Mouse (Mus musculus): ENCODE results near the gene Ccdc66. TPM values are rescaled to one million over a fixed set of nuclear protein-coding genes. Genes with fewer than 3 reads are reported as not detected.
A peak's percentile ranks its signal among the peaks of the same experiment; 100 is the strongest.

The Ccdc66 gene
- 11.8 and 14.5 TPM in 2 replicates for polyA plus RNA-seq (2015; fragmentation: Nextera tagmentation; extraction: Ambion mirVana)

DNA sequence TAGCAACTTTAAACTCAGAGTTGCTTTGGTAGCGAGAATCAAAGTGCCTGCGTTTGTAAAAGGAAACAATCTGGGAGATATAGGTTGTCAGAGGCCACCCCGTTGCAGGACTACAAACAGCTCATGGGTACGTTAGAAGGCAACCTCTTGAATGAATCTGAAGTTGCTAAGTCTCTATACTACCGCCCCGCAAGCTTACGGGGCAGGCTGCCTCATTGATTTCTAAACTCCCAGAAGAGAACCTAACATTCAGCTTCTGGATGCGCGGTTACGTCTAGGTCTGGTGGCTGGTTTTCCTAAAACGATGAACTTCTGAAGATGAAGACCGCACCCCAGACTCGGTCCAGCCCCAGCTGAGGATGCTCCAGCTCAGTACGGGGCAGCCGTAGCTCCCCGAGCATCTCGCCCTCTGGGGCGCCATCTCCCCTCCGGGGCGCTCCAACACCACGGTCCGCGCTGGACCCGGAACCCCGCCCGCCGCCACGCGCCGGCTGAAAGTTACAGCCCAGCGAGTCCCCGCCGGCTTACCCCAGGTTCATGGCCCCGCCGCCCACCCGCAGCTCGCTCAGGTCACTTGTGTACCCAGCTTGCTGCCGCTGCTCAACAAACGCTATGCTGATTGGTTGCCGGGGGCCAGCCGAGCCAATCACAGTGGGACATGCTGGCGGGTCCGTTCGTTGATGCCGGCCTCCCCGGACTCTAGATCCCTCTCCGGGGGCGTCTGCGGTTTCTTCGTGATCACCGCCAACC, at the start of gene Ccdc66:
Gene Ccdc66 (minus strand): TSS at position 567 of the 750 bp plus-strand sequence.
- Histone ChIP-seq H3K36me3 (0 out of 2 replicates have a peak, but pooled peaks cover 5% of the 10 kb centered on the region), H3K27ac (replicated peaks) (peak within 1 kb of the TSS; percentile 65; the same call in 1 of the 2 replicates), H3K4me1 (peaks cover 11% of the 10 kb centered on the region; the same call in 1 of the 2 replicates), H3K4me3 (replicated peaks) (peak within 1 kb of the TSS; percentile 85), H3K9ac (peak within 1 kb of the TSS; percentile 63), H3K9me3 (replicated peaks) (no peaks in the 10 kb centered on the region), H3K27me3 (no peaks in the 10 kb centered on the region), H3K4me2 (replicated peaks) (peak within 1 kb of the TSS; percentile 67)
- WGBS = under 1% methylated on average over 51 of the region's 51 CpGs
- peak; percentile 97 for ATAC-seq (ENCODE audit: insufficient number of reproducible peaks, low FRiP score, low TSS enrichment, low read depth)

DNA sequence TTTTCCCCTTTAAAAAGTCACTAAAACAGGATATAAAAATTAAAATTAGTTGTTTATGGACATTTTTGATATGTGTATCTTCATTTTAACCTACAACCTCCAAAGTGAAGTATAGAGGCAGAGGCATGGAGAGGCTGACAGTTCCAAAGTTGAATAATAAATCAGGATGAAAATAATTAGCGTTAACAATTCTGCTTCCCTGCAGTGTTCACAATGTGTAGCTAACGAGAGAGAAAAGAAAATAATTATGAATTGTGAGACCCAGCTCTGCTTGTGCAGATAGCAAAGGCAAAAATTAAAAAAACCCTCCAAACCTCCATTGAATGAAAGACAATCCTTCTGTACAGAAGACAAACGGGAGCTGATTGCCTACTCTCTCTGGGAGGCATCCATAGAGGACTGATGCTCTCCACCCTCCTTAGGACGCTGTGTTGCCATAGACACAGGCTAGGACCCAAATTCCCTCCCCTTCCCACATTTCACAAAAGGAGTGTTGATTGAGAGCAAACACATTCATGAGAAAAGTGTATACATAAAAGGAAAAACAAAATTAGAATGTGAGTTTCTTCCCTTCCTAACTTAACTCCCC, 35.7 kb upstream of the Ccdc66 start:
- H3K9ac ChIP-seq = no peak overlapping the region
- WGBS = 72% methylated on average over 4 of the region's 4 CpGs
- no peak overlapping the region for H3K4me2 ChIP-seq (replicated peaks)
- H3K36me3 ChIP-seq = no peaks in the 10 kb centered on the region
- no peak for ATAC-seq (ENCODE audit: insufficient number of reproducible peaks, low FRiP score, low TSS enrichment, low read depth)
- H3K9me3 ChIP-seq (replicated peaks) = no peaks in the 10 kb centered on the region
- H3K27ac ChIP-seq (replicated peaks) = no peak overlapping the region
- no peaks in the 10 kb centered on the region for H3K4me1 ChIP-seq
- no peaks in the 10 kb centered on the region for H3K27me3 ChIP-seq
- H3K4me3 ChIP-seq (replicated peaks) = no peak overlapping the region

DNA sequence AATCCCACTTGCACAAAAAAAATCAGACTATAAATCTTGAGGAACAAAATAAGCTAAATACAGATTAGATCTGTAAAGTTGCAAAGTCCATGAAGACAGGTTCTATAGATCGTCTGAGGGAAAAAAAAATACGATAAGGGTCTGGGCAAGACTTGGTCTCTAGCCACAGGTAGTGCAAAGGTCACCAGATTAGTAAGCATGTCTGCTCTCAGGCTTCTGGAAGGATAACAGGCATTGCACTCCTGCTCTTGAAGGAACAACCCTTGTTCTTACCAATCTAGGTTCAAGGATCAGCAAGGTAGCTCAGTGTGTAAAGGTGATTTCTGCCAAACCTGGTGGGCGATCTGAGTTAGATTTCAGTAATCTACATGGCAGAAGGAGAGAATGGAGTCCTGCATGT, 28.2 kb upstream of the Ccdc66 start:
- no peak for ATAC-seq (ENCODE audit: insufficient number of reproducible peaks, low FRiP score, low TSS enrichment, low read depth)
- no peak overlapping the region for H3K4me3 ChIP-seq (replicated peaks)
- 79% methylated on average over 3 of the region's 3 CpGs for WGBS
- no peak overlapping the region for H3K9ac ChIP-seq
- no peaks in the 10 kb centered on the region for H3K36me3 ChIP-seq
- H3K4me2 ChIP-seq (replicated peaks) = no peak overlapping the region
- H3K27ac ChIP-seq (replicated peaks) = no peak overlapping the region
- H3K27me3 ChIP-seq = no peaks in the 10 kb centered on the region
- no peaks in the 10 kb centered on the region for H3K9me3 ChIP-seq (replicated peaks)
- no peaks in the 10 kb centered on the region for H3K4me1 ChIP-seq

DNA sequence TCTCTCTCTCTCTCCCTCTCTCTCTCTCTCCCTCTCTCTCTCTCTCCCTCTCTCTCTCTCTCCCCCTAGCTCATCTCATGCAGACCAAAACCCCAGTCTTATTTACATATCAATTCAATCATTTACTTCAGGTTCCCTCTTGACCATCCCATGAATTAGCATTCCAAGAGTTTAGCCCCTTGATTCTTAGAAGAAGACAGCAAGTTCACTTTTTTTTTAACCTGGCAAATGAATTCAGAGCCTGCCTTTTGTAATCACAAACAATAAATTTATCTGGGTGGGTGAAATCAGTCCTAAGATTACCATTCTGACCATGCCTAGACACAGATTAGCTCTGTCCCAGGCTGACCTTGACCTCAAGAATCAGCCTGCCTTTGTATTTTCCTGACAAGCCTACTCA, 16.3 kb upstream of the Ccdc66 start:
- H3K27ac ChIP-seq (replicated peaks) = no peak overlapping the region
- H3K9me3 ChIP-seq (replicated peaks) = no peaks in the 10 kb centered on the region
- H3K27me3 ChIP-seq = no peaks in the 10 kb centered on the region
- H3K4me2 ChIP-seq (replicated peaks) = no peak overlapping the region
- H3K4me3 ChIP-seq (replicated peaks) = no peak overlapping the region
- H3K4me1 ChIP-seq = no peaks in the 10 kb centered on the region
- no peaks in the 10 kb centered on the region for H3K36me3 ChIP-seq
- no peak for ATAC-seq (ENCODE audit: insufficient number of reproducible peaks, low FRiP score, low TSS enrichment, low read depth)
- no peak overlapping the region for H3K9ac ChIP-seq

DNA sequence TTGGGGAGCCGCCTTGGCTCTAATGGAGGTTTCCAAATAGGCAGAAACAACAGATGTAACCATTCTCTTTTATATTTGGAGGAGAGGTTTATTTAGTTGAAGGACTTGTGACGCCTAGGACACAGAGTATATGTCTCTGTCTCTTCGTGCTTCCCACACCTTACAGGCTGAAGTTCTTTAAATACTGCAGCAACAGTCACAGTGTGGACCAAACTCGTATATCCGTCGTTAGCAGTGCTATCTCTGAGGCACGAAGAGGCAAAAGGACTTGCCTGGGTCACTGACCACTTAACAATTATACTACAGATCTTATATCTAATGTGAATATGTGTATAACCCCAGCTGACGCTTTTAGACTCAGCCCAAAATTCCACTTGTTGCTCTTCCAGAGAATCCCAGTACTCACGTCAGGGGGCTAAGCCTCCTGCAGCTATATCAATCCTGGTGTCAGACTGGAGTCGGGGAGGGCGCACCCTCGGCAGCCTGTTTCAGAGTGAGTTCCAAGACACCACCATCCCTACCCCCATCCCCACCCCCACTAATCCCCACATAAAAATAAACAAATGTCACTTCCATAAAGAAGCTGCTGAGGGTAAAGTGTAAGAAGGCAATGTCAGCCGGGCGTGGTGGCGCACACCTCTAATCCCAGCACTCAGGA, 513 bp upstream of the Ccdc66 start:
- H3K9ac ChIP-seq = peak overlapping the region; percentile 63; the same call in 1 of the 2 replicates
- ATAC-seq (ENCODE audit: insufficient number of reproducible peaks, low FRiP score, low TSS enrichment, low read depth) = peak; percentile 44; the same call in 1 of the 2 replicates
- peak overlapping the region; percentile 67 for H3K4me2 ChIP-seq (replicated peaks)
- H3K4me3 ChIP-seq (replicated peaks) = peak overlapping the region; percentile 85
- peak overlapping the region; percentile 49; the same call in 1 of the 2 replicates for H3K27ac ChIP-seq (replicated peaks)
- peaks cover 11% of the 10 kb centered on the region; the same call in 1 of the 2 replicates for H3K4me1 ChIP-seq
- no peaks in the 10 kb centered on the region for H3K27me3 ChIP-seq
- 0 out of 2 replicates have a peak, but pooled peaks cover 5% of the 10 kb centered on the region for H3K36me3 ChIP-seq
- H3K9me3 ChIP-seq (replicated peaks) = no peaks in the 10 kb centered on the region
- WGBS = 31% methylated on average over 15 of the region's 15 CpGs

DNA sequence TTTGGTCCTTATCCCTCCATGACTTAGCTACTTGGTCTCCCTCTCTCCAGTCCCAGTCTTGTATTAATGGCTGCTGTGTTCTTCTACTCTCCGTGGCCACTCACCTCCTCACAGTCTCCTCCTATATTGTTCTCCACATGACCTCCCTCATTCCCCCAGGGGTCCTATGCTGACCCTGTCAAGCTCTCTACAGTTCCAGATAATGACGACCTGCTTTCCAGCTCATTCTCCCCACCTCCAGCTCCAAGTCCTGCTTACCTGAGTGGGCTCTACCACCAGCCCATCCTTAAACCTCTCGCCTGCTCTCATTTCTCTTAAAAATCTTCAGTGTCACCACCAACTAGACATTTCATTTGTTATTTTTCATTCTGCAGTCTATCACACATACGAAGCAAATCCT, 7.2 kb downstream of the Ccdc66 start:
- no peak overlapping the region for H3K9ac ChIP-seq
- H3K4me2 ChIP-seq (replicated peaks) = no peak overlapping the region
- no peaks in the 10 kb centered on the region for H3K9me3 ChIP-seq (replicated peaks)
- 80% methylated on average over 4 of the region's 4 CpGs for WGBS
- no peaks in the 10 kb centered on the region for H3K27me3 ChIP-seq
- no peak for ATAC-seq (ENCODE audit: insufficient number of reproducible peaks, low FRiP score, low TSS enrichment, low read depth)
- H3K36me3 ChIP-seq = peaks cover 32% of the 10 kb centered on the region
- H3K27ac ChIP-seq (replicated peaks) = no peak overlapping the region
- no peaks in the 10 kb centered on the region for H3K4me1 ChIP-seq
- no peak overlapping the region for H3K4me3 ChIP-seq (replicated peaks)

DNA sequence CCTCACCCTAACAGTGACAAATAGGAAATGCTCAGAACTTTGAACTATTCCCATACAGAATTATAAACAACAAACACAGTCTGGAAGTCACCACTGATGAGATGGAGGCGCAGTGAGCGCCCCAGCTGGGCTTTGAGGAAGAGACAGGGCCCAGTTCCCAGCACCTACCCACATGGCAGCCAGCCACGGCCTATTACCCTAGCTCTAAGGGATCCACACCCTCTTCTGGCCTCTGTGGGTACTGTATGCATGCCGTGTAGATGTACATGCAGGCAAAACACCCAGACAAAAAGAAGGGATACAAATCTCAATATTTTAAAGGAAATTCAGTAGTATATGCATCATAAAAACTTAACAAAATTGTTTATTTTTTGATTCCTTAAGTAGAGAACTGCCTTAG, 14.7 kb downstream of the Ccdc66 start:
- no peak for ATAC-seq (ENCODE audit: insufficient number of reproducible peaks, low FRiP score, low TSS enrichment, low read depth)
- Histone ChIP-seq H3K36me3 (peaks cover 74% of the 10 kb centered on the region), H3K9me3 (replicated peaks) (no peaks in the 10 kb centered on the region), H3K27me3 (no peaks in the 10 kb centered on the region), H3K4me1 (no peaks in the 10 kb centered on the region), H3K4me3 (replicated peaks) (no peak overlapping the region), H3K4me2 (replicated peaks) (no peak overlapping the region), H3K27ac (replicated peaks) (no peak overlapping the region), H3K9ac (no peak overlapping the region)
- 92% methylated on average over 4 of the region's 4 CpGs for WGBS

DNA sequence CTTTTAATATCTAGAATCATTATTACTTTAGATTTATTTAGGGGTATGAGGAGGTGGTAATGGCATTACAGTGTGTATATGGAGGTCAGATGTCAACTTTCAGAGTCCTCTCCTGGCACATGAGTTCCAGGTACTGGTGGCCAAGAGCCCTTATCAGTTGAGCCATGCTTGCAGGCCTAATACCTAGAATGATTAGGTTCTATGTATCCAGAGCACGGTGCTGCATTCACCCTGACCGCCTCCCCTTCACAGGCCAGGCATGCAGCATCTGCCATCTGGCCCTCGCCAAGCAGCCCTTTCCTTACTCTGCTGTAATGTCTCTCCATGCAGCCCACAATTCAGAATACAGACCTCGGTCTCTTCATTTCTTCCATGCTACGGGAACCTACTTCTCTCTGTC, 16.9 kb downstream of the Ccdc66 start:
- WGBS = 94% methylated on average over 5 of the region's 5 CpGs
- H3K4me1 ChIP-seq = no peaks in the 10 kb centered on the region
- H3K9me3 ChIP-seq (replicated peaks) = no peaks in the 10 kb centered on the region
- no peak overlapping the region for H3K4me2 ChIP-seq (replicated peaks)
- no peak overlapping the region for H3K27ac ChIP-seq (replicated peaks)
- H3K27me3 ChIP-seq = no peaks in the 10 kb centered on the region
- H3K9ac ChIP-seq = no peak overlapping the region
- ATAC-seq (ENCODE audit: insufficient number of reproducible peaks, low FRiP score, low TSS enrichment, low read depth) = no peak
- no peak overlapping the region for H3K4me3 ChIP-seq (replicated peaks)
- peaks cover 64% of the 10 kb centered on the region for H3K36me3 ChIP-seq

DNA sequence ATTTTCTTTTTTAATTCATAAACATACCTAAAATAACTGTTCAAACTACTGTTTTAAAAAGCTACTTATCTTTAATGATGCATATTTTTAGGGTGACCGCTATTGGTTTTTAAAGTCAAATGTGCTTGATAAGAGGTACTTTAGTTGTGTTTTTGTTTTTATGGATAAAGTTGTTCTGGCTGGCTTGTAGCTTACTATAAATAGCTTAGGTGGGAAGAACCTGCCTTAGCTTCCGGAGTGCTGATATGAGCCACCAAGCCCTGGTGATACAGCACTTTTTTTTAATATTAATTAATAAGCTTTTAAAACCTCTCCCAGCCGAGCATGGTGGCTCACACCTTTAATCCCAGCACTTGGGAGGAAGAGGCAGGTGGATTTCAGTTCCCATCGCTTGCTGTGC, 61.3 kb downstream of the Ccdc66 start:
- no peaks in the 10 kb centered on the region for H3K27me3 ChIP-seq
- no peak overlapping the region for H3K27ac ChIP-seq (replicated peaks)
- ATAC-seq (ENCODE audit: insufficient number of reproducible peaks, low FRiP score, low TSS enrichment, low read depth) = no peak
- peaks cover 27% of the 10 kb centered on the region for H3K36me3 ChIP-seq
- 84% methylated on average over 4 of the region's 4 CpGs for WGBS
- no peaks in the 10 kb centered on the region for H3K4me1 ChIP-seq
- H3K4me2 ChIP-seq (replicated peaks) = no peak overlapping the region
- H3K4me3 ChIP-seq (replicated peaks) = no peak overlapping the region
- H3K9me3 ChIP-seq (replicated peaks) = no peaks in the 10 kb centered on the region
- H3K9ac ChIP-seq = no peak overlapping the region

DNA sequence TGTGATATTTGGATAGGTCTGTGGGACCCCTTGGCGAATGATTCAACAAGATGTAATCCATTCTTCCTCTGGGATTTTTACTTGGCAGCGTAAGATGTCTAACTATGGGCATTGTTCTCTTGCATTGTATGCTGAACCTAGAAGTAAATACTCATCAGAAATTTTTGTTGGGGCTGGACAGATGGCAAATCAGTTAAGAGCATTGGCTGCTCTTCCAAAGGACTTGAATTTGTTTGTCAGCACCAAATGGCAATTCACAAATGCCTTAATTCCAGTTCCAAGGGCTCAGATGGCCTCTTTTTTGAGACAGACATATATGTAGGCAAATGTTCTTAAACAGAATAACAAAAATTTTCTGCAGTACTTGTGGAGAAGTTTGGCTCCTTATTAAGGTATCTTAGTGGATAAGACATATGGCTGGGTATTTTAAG, 63.4 kb downstream of the Ccdc66 start:
- ATAC-seq (ENCODE audit: insufficient number of reproducible peaks, low FRiP score, low TSS enrichment, low read depth) = no peak
- no peak overlapping the region for H3K4me3 ChIP-seq (replicated peaks)
- peaks cover 31% of the 10 kb centered on the region for H3K36me3 ChIP-seq
- H3K4me1 ChIP-seq = no peaks in the 10 kb centered on the region
- H3K27me3 ChIP-seq = no peaks in the 10 kb centered on the region
- no peaks in the 10 kb centered on the region for H3K9me3 ChIP-seq (replicated peaks)
- WGBS = 90% methylated on average over 2 of the region's 2 CpGs
- H3K4me2 ChIP-seq (replicated peaks) = no peak overlapping the region
- H3K27ac ChIP-seq (replicated peaks) = no peak overlapping the region
- no peak overlapping the region for H3K9ac ChIP-seq

DNA sequence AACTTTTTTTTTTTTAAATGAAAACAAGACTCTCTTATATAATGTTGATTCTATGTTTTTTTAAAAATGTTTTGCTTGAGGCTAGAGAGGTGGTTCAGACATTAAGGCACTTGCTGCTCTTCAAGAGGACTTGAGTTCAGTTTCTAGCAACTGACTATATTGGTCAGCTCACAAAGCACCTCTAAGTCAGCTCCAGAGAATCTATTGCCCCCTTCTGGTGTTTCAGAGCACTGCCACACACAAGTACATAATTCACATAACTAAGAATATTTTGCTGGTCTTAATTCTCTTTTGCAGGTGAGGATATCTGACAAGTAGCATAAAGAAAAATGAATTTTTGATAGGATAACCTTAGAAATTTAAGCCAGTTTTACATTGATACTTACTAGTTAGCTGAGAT, 67.3 kb downstream of the Ccdc66 start:
- no peak overlapping the region for H3K4me3 ChIP-seq (replicated peaks)
- H3K4me1 ChIP-seq = no peaks in the 10 kb centered on the region
- no peak overlapping the region for H3K9ac ChIP-seq
- ATAC-seq (ENCODE audit: insufficient number of reproducible peaks, low FRiP score, low TSS enrichment, low read depth) = no peak
- H3K36me3 ChIP-seq = peaks cover 19% of the 10 kb centered on the region
- no peak overlapping the region for H3K27ac ChIP-seq (replicated peaks)
- no peak overlapping the region for H3K4me2 ChIP-seq (replicated peaks)
- no peaks in the 10 kb centered on the region for H3K9me3 ChIP-seq (replicated peaks)
- no peaks in the 10 kb centered on the region for H3K27me3 ChIP-seq

Measured in embryonic facial prominence, embryonic 15.5 days (tissue).